Mouse (Mus musculus): Measurements from ENCODE around the gene Acads.

GRCm38 (mm10) chr5:115152132-115152956 lies 33.2 kb upstream of the Acads start:
- no peak for TF ChIP-seq CTCF (IDR thresholded peaks at IDR 0.05; ENCODE audit: borderline replicate concordance, extremely low read depth, insufficient read depth, insufficient read length)
- no peak for TF ChIP-seq POLR2A (IDR thresholded peaks at IDR 0.05; ENCODE audit: borderline replicate concordance, extremely low read depth, insufficient read depth, insufficient read length, poor library complexity, severe bottlenecking)
